Mouse (Mus musculus) brain, embryonic 18.5 days (tissue): ENCODE results near the gene Pmepa1.

Experiments
- DNase-seq: peaks from one replicate; pipeline ENCODE4 v3.0.0-alpha.2; 2012; ENCODE audit warnings: low read depth, low spot score

Gene Pmepa1

DNA sequence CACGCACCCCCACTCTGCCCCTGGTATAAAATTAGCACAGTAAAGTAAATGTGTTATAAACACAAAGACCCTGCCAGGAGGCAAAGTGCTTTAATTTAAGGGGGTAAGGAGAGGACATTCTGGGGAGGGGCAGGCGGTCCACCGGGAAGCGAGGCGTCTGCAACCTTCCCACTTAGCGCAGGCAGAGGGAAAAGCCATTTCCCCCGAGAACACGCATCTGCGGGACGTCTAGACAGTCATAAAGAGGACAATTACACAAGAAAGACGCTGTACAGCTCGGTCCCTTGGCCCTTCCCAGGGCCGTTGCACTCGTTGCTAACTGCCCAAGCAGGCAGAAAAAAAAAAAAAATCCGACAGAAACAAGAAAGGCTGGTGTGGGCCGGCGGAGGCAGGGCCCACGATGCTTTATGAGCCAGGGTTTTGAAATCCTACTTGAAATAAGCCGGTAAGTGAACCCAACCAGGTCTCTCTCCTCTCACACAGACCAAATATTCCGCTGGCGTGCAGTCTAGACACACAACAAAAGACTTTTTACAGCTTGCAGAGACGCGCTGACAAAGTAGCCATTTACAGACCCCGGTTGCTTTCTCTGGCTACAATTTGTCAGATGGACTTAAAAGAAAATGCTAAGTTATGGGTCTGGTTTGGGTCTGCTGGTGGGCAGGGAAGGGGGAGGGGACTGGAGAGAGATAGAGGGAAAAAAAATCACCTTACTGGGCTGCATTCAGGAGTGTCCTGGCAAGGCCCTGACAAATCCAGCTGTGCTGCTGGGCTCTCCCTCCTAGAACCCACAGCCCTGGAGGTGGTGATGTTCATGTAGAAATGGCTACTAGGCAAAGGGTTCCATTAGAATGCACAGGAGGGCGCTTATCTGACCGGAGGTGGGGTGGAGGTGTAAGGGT is 22.3 kb downstream of the Pmepa1 start:
- DNase-seq = no peak

DNA sequence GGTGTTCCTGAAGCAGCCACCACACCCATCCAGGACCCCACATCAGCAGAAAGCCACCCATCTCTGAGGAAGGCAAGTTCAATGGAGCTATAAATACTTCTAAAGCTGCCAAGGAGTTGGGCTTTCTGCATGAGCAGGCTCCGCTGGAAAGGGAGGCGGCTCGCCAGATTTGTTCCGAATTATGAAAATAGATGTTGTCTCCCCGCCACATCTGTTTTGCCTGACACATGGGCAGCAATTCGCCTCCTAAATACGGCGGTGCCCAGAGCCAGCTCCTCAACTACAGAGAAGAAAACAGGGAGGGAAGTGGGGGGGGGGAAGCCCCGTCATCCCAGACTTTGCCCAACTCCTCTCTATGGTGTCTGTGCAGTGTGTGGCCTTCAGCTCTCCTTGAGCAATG is 24.7 kb downstream of the Pmepa1 start:
- no peak for DNase-seq

DNA sequence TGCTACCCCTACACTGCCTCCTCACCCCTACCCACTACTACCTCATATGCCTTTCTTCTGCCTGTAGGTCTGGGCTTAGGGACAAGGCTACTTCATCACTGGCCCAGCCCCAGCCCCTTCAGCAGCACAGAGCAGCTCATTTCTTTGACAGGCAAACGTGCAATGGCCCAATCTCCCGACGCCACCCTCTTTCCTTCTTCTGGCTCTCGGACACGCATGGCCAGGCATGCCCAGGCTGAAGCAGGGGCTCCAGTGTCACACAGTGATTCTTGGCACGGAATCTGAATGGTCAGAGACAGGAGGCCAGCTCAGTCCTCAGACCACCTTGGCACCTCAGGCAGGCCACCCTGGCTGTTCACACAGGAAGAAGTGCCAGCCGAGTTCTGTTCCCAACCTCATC is 25.2 kb downstream of the Pmepa1 start:
- DNase-seq = no peak

DNA sequence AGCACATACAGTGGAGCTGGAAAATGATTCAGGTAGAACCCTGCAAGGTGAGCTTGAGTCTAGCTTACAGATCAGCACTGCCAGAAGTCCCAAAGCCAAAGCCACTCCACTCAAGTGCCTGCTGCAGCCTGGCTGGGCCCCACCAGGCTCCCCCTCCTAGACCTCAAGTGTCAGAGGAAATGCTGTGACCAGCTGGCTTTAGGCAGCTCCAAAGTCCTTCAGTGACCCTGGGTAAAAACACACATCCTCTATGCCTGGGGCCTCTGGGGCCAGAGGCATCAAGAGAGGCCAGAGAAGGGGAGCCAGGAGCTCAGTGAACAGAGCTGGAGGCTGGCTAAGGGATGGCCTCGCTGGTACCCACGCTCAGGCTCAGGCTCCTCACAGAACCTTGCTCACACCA is 25.9 kb downstream of the Pmepa1 start:
- DNase-seq = no peak

DNA sequence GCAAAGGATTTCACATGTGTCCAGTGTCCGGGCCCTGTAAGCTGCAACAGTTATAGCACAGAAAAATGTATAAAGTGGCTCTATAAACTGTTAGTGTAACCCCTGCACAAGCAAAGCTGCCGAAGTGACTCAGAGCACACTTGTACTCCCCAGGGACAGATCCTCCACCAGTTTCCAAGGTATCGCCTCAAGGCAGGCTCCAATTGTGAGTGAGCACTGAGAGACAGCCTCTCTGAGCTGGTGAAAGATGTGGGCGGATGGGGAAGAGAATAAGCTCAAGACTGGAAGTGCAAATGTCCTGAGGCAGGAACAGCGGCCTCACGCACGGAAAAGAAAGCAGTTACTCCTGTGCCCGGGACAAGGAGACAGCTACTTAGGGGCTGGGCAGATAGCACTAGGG is 26.4 kb downstream of the Pmepa1 start:
- DNase-seq = no peak

DNA sequence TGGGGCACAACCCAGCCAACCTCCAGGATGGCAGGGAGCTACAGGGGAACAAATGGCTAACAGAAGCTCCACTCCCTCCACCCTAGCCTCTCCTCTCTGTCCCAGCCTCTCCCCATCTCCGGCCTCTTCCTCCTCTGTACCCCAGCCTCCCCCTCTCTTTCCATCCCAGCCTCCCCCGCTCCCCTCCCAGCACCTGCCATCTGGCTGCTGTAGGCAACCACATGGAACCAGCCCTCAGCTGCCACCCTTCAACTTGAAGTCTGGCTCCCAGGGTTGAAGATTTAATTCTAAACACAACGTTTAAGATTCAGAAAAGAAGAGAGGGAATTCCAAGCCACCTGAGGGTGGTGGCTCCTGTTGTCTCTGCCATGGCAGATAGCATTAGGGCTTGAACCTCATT is 26.9 kb downstream of the Pmepa1 start:
- no peak for DNase-seq

DNA sequence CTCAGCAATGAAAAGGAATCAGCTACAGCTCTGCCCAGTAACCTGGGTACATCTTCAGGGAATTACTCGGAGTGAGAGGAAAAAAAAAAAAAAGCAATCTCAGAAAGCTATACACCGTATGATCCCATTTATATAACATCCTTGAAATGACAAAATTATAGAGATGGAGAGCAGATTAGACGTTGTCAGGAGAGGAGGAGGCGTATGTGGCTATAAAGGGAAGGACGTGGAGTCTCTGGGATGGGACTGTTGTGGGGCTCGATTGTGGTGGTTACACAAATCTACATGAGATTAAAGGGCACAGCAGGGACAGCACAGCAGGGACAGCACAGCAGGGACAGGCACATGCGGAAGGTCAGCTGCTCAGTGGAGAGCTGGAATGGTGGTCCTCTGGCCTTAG is 27.5 kb downstream of the Pmepa1 start:
- no peak for DNase-seq

DNA sequence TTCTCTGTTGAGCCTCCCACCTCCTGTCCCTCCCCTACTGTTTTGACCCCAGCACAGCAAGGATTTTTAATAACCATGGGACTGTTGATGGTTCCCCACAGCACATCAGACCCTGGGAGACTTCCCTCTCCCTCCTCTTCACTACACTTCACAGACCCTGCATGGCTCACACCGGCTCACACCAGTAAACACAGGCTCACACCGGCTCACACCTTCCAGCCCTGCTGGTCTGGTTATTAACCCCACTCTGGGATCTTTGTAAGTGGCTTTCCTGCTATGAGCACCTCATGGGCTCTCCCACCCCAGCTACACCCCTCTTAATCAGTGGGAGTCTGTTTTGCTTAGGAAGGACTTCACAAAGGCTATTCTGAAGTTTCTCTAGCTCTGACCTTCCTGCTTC is 28.4 kb downstream of the Pmepa1 start:
- no peak for DNase-seq

DNA sequence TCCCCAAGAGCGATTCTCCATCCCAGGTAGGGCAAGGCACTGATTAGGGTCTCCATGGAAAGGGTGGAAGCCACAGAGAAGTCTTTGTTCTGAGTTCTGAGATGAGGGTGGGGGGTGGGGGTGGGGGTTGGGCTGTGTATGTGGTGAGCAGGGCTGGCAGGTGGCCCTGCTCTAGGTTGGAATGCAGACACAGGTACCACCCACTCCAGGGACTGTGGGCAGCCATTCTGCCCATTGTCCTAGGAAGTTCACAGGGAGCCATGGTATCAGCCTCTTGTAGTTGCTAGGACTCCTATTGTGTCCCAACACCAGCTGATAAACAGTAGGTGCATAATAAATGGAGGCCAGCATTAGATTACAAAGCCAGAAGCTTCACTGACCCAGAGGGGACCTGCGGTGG is 29.1 kb downstream of the Pmepa1 start:
- no peak for DNase-seq

DNA sequence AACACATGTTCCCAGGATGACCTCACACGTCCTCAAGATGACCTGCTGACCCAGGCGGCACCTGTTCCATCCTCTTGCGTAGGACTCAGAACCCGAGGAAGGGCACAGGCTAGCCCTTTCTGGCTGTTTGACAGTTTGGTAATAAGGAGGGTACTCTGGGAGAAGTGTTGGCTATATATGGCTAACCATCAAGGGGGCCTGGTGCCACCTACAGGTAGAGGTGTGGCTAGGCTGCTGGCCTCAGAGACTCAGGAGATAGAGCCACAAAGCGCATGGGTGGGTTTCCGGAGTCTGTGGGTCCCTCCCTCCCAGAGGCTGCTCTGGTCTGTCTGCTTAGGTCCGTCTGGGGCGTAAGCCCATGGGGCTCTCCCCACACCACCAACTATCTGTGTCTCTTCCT is 29.6 kb downstream of the Pmepa1 start:
- no peak for DNase-seq

DNA sequence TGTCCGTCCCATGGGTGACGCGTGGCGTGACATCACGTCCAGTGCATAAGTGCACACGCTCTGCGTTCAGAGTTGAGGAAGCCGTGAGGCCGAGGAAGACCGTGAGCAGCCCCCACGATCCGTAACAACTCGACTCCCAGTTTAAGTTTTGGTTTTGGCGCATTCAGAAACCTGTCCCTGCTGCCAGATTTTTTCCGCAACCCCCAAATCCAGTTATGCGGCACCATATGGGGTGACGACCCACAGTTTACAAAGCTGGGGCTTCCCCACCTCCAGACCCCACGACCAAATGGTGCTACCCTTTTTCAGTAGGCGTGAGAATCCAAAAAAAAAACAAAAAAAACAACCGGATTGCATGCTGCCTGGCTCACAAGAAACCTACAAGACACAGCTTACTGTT is 31.1 kb downstream of the Pmepa1 start:
- no peak for DNase-seq

DNA sequence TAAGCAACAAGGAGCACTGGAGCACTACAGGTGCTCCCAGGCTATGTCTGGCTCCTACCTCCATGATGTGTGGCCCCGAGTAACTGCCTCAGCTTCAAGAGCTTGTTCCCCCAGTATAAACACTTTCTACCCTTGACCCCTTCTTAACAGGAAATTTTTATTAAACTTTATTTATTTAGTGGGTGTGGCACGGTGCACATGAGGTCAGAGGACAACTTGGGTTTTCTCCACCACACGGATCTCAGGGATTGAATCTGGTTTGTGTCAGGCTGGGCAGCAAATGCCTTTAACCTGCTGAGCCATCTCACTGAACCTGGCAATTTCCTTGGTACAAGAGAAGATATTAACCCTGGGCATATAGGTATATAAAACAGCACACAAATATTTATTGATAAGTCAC is 32.2 kb downstream of the Pmepa1 start:
- no peak for DNase-seq

DNA sequence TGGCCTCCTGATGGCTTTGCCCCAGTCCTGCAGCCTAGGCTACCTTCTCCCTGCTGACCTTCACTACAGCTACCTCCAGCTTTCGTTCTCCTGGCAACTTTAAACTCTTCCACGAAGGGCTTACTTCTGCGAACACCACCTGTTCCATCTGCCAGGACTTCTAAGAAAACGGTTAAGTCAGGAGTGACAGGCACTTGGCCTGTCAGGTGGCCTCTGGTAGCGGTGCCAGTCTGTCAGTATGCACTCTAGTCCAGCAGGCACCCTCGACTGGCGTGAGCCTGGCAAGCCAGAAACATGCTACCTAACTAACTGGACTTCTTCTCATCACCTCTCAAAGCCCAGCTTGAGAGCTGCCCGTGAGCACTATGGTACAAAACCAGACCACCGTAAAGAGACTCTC is 32.7 kb downstream of the Pmepa1 start:
- DNase-seq = no peak

DNA sequence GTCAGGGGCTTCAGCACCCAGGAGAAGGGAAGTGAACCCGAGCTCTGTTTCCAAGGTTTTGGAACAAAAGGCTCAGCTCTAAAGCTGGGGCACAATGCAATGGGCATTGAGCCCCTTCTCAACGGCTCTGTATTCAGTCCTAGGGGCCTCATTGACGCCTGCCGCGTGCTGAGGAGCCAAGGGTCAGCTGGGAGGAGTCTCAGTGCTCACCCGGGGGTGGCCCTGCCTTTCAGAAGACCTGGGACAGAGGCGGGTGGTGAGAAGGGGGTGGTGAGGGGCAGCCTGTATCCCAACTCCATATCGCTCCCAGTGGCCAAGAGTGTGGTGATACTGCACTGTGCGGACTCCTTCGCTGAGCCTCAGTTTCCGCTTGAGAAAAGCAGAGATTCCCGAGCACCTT is 33.5 kb downstream of the Pmepa1 start:
- DNase-seq = no peak

DNA sequence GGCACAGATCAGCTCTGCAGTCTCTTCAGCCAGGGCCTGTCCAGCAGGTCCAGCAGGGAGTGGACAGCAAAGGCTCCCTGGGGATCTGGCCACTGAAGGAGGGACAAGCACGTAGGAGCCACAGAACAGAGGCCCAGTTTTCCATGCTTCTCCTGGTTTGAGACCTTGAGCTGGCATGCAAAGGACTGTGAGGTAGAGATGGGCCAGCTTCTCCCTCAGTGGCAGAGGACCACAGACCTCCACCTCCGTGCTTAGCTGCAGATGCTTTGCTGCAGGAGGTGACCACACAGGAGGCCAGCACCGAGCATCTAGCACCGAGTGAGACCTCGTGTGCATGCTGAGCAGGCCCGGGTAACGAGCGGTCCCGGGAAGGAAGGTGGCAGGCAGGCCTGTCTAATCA is 35.6 kb downstream of the Pmepa1 start:
- DNase-seq = no peak

DNA sequence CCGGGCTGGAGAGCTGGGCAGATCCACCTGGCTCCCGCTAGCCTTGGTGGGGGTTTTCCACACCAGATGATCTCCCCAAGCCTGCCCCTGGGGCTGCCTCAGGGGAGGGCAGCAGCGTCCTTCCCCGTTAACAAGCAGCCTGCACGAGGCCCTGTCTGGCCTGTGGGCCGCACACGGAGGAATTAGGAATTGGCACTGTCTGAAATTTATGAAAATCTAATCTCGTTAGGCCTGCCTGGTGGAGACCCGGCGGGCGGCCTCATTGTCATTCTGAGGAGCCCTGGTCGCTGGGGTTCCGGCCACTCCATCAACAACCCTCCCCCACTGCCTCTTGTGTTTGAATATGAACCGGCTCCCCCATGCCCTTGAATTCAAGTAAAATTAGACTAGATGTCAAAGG is 37.8 kb downstream of the Pmepa1 start:
- DNase-seq = no peak

DNA sequence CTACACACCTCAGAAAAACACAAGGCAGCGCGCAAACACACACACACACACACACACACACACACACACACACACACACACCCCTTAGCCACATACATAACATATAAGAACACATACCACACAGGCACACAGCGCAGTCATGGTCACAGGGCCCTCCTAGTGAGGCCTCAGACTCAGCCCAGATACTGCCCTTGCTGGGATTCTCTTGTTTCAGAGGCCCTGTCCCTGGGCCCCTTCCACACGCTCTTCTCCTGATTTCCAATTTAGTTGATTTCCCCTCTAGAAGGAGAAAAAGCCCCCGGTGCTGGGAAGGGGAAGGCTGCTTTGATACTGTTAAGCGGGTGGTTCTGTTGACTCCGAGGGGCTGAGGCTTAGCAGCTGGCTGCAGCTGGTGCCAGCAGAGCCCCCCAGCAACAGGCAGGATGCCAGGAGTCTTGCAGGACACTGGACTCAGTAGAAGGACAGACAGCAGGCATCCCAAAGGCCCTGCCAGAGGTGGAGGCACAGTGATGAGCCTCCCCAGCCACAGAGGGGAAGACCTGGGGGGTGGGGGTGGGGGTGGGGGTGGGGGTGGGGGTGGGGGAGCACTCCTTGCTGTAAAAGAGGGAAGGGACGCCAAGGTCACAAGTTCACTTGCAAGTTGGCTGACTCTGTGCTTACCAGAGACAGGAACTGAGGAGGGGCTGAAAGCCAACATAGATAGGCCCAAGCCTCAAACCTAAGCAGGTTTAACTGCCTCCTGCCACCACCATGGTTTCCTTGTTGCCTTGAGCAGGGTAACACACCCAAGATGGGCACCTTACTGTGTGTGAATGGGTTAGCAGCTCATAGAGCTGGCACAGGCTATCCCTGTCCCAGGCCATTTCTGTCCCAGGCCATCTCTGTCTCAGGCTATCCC is 40.6 kb downstream of the Pmepa1 start:
- no peak for DNase-seq

DNA sequence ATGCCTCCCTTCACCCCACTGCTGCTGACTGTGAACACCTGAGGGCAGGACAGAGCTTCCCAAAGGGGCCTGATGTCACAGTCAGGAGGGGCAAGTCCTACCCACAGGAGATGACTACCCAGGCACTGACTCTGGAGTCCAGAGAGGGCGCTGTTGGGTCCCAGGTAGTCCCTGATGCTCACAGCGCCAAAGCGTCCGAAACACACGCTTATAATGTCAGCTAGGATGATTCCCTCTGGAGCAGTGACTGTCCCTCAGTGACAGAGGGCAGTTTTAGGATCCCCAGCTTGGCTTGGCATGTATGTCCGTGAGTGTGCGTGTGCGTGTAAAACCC is 43.6 kb downstream of the Pmepa1 start:
- DNase-seq = no peak

DNA sequence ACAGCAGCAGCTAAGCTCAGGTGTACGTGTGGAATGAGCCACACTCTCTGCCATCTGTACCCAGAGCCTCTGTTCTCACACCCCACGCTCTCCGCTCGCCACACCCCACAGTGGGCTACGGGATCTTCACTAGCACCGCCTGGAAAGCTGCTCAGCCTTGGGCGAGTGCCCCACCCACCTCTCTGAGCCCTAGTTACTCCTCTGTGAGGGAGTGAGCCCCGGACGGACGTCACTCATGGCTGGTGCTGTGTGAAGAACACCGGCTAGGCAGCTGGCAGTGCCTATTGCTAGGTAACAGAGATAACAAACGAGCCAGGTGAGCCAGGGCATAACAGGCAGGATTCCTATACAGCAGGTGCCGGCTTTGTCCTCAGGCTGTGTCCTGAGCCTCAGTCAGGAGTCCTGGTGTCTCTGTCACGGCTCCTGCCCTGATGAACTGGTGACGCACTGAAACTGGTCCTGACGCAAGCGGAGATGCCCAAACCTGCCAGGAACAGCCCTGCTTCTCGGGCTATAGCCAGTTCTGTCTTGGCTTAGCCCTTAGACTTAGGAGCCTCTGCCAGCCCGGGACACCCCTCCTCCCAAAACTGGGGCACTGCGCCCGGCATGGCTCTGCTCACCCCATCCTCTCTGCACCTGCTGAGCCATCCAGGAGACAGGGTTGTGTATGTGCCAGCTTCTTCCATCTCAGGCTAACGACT is 44.1 kb downstream of the Pmepa1 start:
- DNase-seq = no peak

DNA sequence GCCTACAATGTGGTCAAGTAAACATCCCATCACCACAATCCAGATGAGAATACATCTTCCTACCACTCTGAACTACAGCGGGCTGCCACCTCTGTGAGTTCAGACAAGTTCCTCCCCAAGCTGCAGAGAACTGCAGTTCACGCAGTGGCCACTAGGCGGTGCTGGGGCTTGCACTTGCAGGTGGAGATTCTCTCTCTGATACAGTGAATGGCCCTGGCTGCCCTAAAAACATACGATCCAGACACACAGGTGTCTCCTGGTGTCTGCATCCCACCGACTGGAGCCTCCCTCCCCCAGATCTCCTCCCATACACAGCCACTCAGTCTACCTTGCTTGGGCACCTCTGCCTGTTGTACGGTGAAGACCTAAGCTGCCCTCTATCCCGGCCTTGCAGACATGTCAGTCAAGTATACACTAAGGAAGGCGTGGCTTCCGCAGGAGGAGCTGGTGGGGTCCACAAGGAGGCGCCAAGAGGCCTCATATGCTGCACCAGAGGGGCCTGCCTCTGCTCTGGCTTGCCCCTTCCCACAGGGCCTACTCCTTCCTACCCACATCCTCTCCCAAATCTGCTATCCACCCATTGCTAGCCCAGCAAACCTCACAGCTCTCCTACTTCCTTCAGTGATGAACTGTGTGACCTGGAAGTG is 46.6 kb downstream of the Pmepa1 start:
- peak; percentile 60 for DNase-seq

DNA sequence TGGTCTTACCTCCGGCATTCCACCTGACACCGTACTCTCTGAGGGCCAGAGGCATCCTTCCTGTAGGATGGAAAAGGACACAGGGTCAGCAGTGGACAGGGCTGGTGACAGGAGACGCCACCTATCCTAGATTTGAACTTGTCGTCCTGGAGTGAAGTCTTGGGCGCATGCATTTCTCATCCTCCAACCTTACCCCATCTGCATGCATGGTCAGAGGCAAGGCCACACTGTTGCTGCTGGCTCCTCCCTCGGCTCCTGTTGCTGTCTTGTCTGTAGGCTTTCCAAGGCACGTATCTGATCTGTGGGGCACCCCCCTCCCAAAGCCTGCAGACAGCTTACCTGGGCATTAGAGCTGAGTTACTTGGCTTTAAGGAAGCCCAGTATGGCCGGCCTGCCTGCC is 47.8 kb downstream of the Pmepa1 start:
- DNase-seq = no peak

DNA sequence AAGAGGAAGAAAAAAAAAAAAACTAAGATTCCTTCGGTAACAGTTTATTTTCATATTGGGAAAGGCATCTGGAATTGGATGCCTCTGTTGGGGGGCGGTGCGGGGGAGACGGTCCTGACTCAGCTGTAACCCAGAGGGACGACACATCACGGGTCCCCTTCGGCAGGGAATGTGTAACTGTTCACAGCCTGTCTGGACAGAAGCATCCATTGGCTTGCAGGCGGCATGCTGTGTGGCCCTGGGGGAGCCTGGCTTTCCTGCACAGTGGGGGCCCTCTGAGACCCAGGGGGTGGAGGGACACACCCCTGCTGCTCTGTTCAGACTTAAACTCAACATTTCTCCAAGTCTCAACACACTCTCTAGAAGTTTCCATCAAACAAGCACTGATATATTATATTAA is 49.5 kb downstream of the Pmepa1 start:
- DNase-seq = no peak
